Mouse (Mus musculus): ENCODE results near the gene Fam84b. TPM values are rescaled to one million over a fixed set of nuclear protein-coding genes. Genes with fewer than 3 reads are reported as not detected.

Fam84b gene
- polyA plus RNA-seq, 1 experiment from 2014 or later = 71.9 TPM

GRCm38 (mm10) chr15:60789084-60789483 lies 64.5 kb downstream of the Fam84b start:
- H3K4me3 ChIP-seq (ENCODE audit: low read depth, low read length) = no peak overlapping the region
- no peaks in the 10 kb centered on the region for H3K9me3 ChIP-seq (ENCODE audit: control insufficient read depth)
- H3K36me3 ChIP-seq (ENCODE audit: control insufficient read depth, insufficient read depth) = no peaks in the 10 kb centered on the region
- H3K27me3 ChIP-seq (replicated peaks; ENCODE audit: control insufficient read depth, insufficient read depth, low read length) = no peaks in the 10 kb centered on the region
- no peak overlapping the region for H3K4me2 ChIP-seq (replicated peaks; ENCODE audit: low read depth)
- no peak overlapping the region for H3K9ac ChIP-seq (ENCODE audit: low read depth, low read length)
- WGBS = 66% methylated on average over 1 of the region's 1 CpGs
- no peaks in the 10 kb centered on the region for H3K4me1 ChIP-seq (replicated peaks; ENCODE audit: control insufficient read depth, insufficient read depth, low read length)
- ATAC-seq = no peak
- H3K27ac ChIP-seq (ENCODE audit: low read depth, low read length) = no peak overlapping the region
- no peak for TF ChIP-seq CTCF (IDR thresholded peaks at IDR 0.05; ENCODE audit: low read depth)

GRCm38 (mm10) chr15:60783761-60784160 lies 69.8 kb downstream of the Fam84b start:
- Histone ChIP-seq H3K4me2 (replicated peaks; ENCODE audit: low read depth) (no peak overlapping the region), H3K27ac (ENCODE audit: low read depth, low read length) (no peak overlapping the region), H3K27me3 (replicated peaks; ENCODE audit: control insufficient read depth, insufficient read depth, low read length) (no peaks in the 10 kb centered on the region), H3K9ac (ENCODE audit: low read depth, low read length) (no peak overlapping the region), H3K4me1 (replicated peaks; ENCODE audit: control insufficient read depth, insufficient read depth, low read length) (no peaks in the 10 kb centered on the region), H3K4me3 (ENCODE audit: low read depth, low read length) (no peak overlapping the region), H3K36me3 (ENCODE audit: control insufficient read depth, insufficient read depth) (no peaks in the 10 kb centered on the region), H3K9me3 (ENCODE audit: control insufficient read depth) (no peaks in the 10 kb centered on the region)
- WGBS = 68% methylated on average over 2 of the region's 2 CpGs
- ATAC-seq = no peak
- no peak for TF ChIP-seq CTCF (IDR thresholded peaks at IDR 0.05; ENCODE audit: low read depth)

DNA sequence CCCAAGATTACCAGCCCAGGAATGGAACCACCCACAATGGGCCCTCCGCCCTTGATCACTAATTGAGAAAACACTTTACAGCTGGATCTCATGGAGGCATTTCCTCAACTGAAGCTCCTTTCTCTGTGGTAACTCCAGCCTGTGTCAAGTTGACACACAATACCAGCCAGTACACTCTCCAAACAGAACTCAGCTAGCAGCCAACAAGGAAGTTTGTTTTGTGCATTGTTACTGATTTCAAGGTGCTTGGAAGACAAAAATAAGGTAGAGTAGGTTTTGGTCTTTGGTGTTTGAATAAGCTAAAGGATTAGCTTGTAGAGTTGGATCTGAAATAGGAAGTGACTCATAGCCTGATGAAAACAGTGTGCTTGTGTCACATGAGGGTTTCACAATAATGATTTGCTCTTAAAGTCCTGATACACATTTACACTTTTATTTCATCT lies 74.0 kb downstream of the Fam84b start:
- no peak overlapping the region for H3K4me3 ChIP-seq (ENCODE audit: low read depth, low read length)
- 81% methylated on average over 1 of the region's 1 CpGs for WGBS
- no peak overlapping the region for H3K27ac ChIP-seq (ENCODE audit: low read depth, low read length)
- ATAC-seq = no peak
- H3K4me1 ChIP-seq (replicated peaks; ENCODE audit: control insufficient read depth, insufficient read depth, low read length) = no peaks in the 10 kb centered on the region
- H3K36me3 ChIP-seq (ENCODE audit: control insufficient read depth, insufficient read depth) = no peaks in the 10 kb centered on the region
- H3K4me2 ChIP-seq (replicated peaks; ENCODE audit: low read depth) = no peak overlapping the region
- no peak overlapping the region for H3K9ac ChIP-seq (ENCODE audit: low read depth, low read length)
- H3K9me3 ChIP-seq (ENCODE audit: control insufficient read depth) = no peaks in the 10 kb centered on the region
- no peak for TF ChIP-seq CTCF (IDR thresholded peaks at IDR 0.05; ENCODE audit: low read depth)
- no peaks in the 10 kb centered on the region for H3K27me3 ChIP-seq (replicated peaks; ENCODE audit: control insufficient read depth, insufficient read depth, low read length)

DNA sequence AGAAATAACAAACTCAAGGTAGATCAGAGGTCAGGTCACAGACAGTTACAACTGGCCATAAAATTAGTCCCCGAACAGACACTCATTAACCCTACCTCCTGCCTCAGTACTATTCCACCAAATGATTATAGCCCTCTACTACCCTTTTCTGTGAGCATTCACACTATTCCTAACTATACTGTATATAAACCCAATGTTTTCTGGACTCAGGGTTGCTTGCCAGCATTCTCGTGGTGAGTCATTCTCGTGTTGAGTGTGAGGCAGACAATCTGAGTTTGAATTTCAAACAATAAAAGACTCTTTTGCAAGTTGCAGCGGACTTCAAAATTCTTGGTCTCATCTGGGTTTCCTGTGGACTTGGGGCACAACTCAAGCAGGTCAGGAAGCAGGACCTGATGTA lies 74.5 kb downstream of the Fam84b start:
- TF ChIP-seq CTCF (IDR thresholded peaks at IDR 0.05; ENCODE audit: low read depth) = no peak
- Histone ChIP-seq H3K27me3 (replicated peaks; ENCODE audit: control insufficient read depth, insufficient read depth, low read length) (no peaks in the 10 kb centered on the region), H3K4me3 (ENCODE audit: low read depth, low read length) (no peak overlapping the region), H3K36me3 (ENCODE audit: control insufficient read depth, insufficient read depth) (no peaks in the 10 kb centered on the region), H3K9me3 (ENCODE audit: control insufficient read depth) (no peaks in the 10 kb centered on the region), H3K27ac (ENCODE audit: low read depth, low read length) (no peak overlapping the region), H3K4me2 (replicated peaks; ENCODE audit: low read depth) (no peak overlapping the region), H3K4me1 (replicated peaks; ENCODE audit: control insufficient read depth, insufficient read depth, low read length) (no peaks in the 10 kb centered on the region), H3K9ac (ENCODE audit: low read depth, low read length) (no peak overlapping the region)
- ATAC-seq = no peak
- 63% methylated on average over 4 of the region's 4 CpGs for WGBS

Other genes with a start within 250 kb of the Fam84b start
- not detected in 2 replicates for gene A1bg, start 69.2 kb upstream of the Fam84b start, polyA plus RNA-seq (2015; fragmentation: Nextera tagmentation; extraction: Ambion mirVana)

All from intestine, postnatal 0 days (tissue).